Mouse (Mus musculus): ENCODE data around the gene Grm4. TPM values are rescaled to one million over a fixed set of nuclear protein-coding genes. Genes with fewer than 3 reads are reported as not detected.

Gene Grm4
- polyA plus RNA-seq, 1 experiment from 2014 or later = 0.19 TPM

- Histone ChIP-seq H3K4me3 (replicated peaks; ENCODE audit: low read length) (no peak overlapping the region), H3K4me1 (ENCODE audit: control insufficient read depth, insufficient read depth, low read length) (peaks cover 5% of the 10 kb centered on the region; the same call in 1 of the 2 replicates), H3K36me3 (ENCODE audit: control insufficient read depth, insufficient read depth, low read length) (no peaks in the 10 kb centered on the region), H3K27ac (ENCODE audit: low read length) (no peak overlapping the region), H3K9me3 (replicated peaks; ENCODE audit: control insufficient read depth, low read length) (no peaks in the 10 kb centered on the region), H3K4me2 (ENCODE audit: low read depth, low read length) (no peak overlapping the region), H3K27me3 (ENCODE audit: control insufficient read depth, insufficient read depth, low read length) (peaks cover 21% of the 10 kb centered on the region), H3K9ac (ENCODE audit: low read length) (no peak overlapping the region)
- 56% methylated on average over 31 of the region's 31 CpGs for WGBS
- no peak for ATAC-seq (ENCODE audit: insufficient read depth, low FRiP score)
These were observed 18.3 kb downstream of the Grm4 start for GRCm38 (mm10) chr17:27502736-27503445.

GRCm38 (mm10) chr17:27502288-27502687 is 18.9 kb downstream of the Grm4 start:
- peak overlapping the region; percentile 24; the same call in 1 of the 2 replicates for H3K4me2 ChIP-seq (ENCODE audit: low read depth, low read length)
- no peak overlapping the region for H3K27ac ChIP-seq (ENCODE audit: low read length)
- peaks cover 21% of the 10 kb centered on the region for H3K27me3 ChIP-seq (ENCODE audit: control insufficient read depth, insufficient read depth, low read length)
- H3K4me1 ChIP-seq (ENCODE audit: control insufficient read depth, insufficient read depth, low read length) = peaks cover 5% of the 10 kb centered on the region; the same call in 1 of the 2 replicates
- H3K9ac ChIP-seq (ENCODE audit: low read length) = no peak overlapping the region
- WGBS = 31% methylated on average over 14 of the region's 14 CpGs
- no peak overlapping the region for H3K4me3 ChIP-seq (replicated peaks; ENCODE audit: low read length)
- no peak for ATAC-seq (ENCODE audit: insufficient read depth, low FRiP score)
- no peaks in the 10 kb centered on the region for H3K36me3 ChIP-seq (ENCODE audit: control insufficient read depth, insufficient read depth, low read length)
- no peaks in the 10 kb centered on the region for H3K9me3 ChIP-seq (replicated peaks; ENCODE audit: control insufficient read depth, low read length)

- Histone ChIP-seq H3K4me3 (replicated peaks; ENCODE audit: low read length) (no peak overlapping the region), H3K36me3 (ENCODE audit: control insufficient read depth, insufficient read depth, low read length) (no peaks in the 10 kb centered on the region), H3K9me3 (replicated peaks; ENCODE audit: control insufficient read depth, low read length) (no peaks in the 10 kb centered on the region), H3K9ac (ENCODE audit: low read length) (no peak overlapping the region), H3K27ac (ENCODE audit: low read length) (no peak overlapping the region), H3K4me1 (ENCODE audit: control insufficient read depth, insufficient read depth, low read length) (peaks cover 5% of the 10 kb centered on the region; the same call in 1 of the 2 replicates), H3K27me3 (ENCODE audit: control insufficient read depth, insufficient read depth, low read length) (peaks cover 18% of the 10 kb centered on the region), H3K4me2 (ENCODE audit: low read depth, low read length) (peak overlapping the region; percentile 24)
- ATAC-seq (ENCODE audit: insufficient read depth, low FRiP score) = no peak
- WGBS = 13% methylated on average over 18 of the region's 18 CpGs
These were observed 19.6 kb downstream of the Grm4 start for GRCm38 (mm10) chr17:27501331-27502251.

GRCm38 (mm10) chr17:27500811-27501210 is 20.4 kb downstream of the Grm4 start:
- Histone ChIP-seq H3K4me1 (ENCODE audit: control insufficient read depth, insufficient read depth, low read length) (peaks cover 3% of the 10 kb centered on the region; the same call in 1 of the 2 replicates), H3K36me3 (ENCODE audit: control insufficient read depth, insufficient read depth, low read length) (no peaks in the 10 kb centered on the region), H3K4me2 (ENCODE audit: low read depth, low read length) (no peak overlapping the region), H3K9ac (ENCODE audit: low read length) (no peak overlapping the region), H3K27me3 (ENCODE audit: control insufficient read depth, insufficient read depth, low read length) (peaks cover 14% of the 10 kb centered on the region), H3K27ac (ENCODE audit: low read length) (no peak overlapping the region), H3K4me3 (replicated peaks; ENCODE audit: low read length) (no peak overlapping the region), H3K9me3 (replicated peaks; ENCODE audit: control insufficient read depth, low read length) (no peaks in the 10 kb centered on the region)
- WGBS = 42% methylated on average over 4 of the region's 4 CpGs
- no peak for ATAC-seq (ENCODE audit: insufficient read depth, low FRiP score)

GRCm38 (mm10) chr17:27499080-27499479 is 22.1 kb downstream of the Grm4 start:
- no peak for ATAC-seq (ENCODE audit: insufficient read depth, low FRiP score)
- peaks cover 14% of the 10 kb centered on the region for H3K27me3 ChIP-seq (ENCODE audit: control insufficient read depth, insufficient read depth, low read length)
- no peak overlapping the region for H3K4me3 ChIP-seq (replicated peaks; ENCODE audit: low read length)
- 67% methylated on average over 13 of the region's 13 CpGs for WGBS
- no peak overlapping the region for H3K9ac ChIP-seq (ENCODE audit: low read length)
- H3K4me1 ChIP-seq (ENCODE audit: control insufficient read depth, insufficient read depth, low read length) = no peaks in the 10 kb centered on the region
- no peak overlapping the region for H3K27ac ChIP-seq (ENCODE audit: low read length)
- no peaks in the 10 kb centered on the region for H3K36me3 ChIP-seq (ENCODE audit: control insufficient read depth, insufficient read depth, low read length)
- no peaks in the 10 kb centered on the region for H3K9me3 ChIP-seq (replicated peaks; ENCODE audit: control insufficient read depth, low read length)
- H3K4me2 ChIP-seq (ENCODE audit: low read depth, low read length) = no peak overlapping the region

GRCm38 (mm10) chr17:27497798-27498197 is 23.4 kb downstream of the Grm4 start:
- Histone ChIP-seq H3K4me2 (ENCODE audit: low read depth, low read length) (no peak overlapping the region), H3K9ac (ENCODE audit: low read length) (no peak overlapping the region), H3K4me3 (replicated peaks; ENCODE audit: low read length) (no peak overlapping the region), H3K27ac (ENCODE audit: low read length) (no peak overlapping the region), H3K4me1 (ENCODE audit: control insufficient read depth, insufficient read depth, low read length) (no peaks in the 10 kb centered on the region), H3K27me3 (ENCODE audit: control insufficient read depth, insufficient read depth, low read length) (peaks cover 6% of the 10 kb centered on the region), H3K36me3 (ENCODE audit: control insufficient read depth, insufficient read depth, low read length) (no peaks in the 10 kb centered on the region), H3K9me3 (replicated peaks; ENCODE audit: control insufficient read depth, low read length) (no peaks in the 10 kb centered on the region)
- 69% methylated on average over 5 of the region's 5 CpGs for WGBS
- no peak for ATAC-seq (ENCODE audit: insufficient read depth, low FRiP score)

GRCm38 (mm10) chr17:27495008-27495540 is 26.1 kb downstream of the Grm4 start:
- Histone ChIP-seq H3K9me3 (replicated peaks; ENCODE audit: control insufficient read depth, low read length) (no peaks in the 10 kb centered on the region), H3K4me3 (replicated peaks; ENCODE audit: low read length) (no peak overlapping the region), H3K27ac (ENCODE audit: low read length) (no peak overlapping the region), H3K27me3 (ENCODE audit: control insufficient read depth, insufficient read depth, low read length) (no peaks in the 10 kb centered on the region), H3K4me1 (ENCODE audit: control insufficient read depth, insufficient read depth, low read length) (no peaks in the 10 kb centered on the region), H3K4me2 (ENCODE audit: low read depth, low read length) (no peak overlapping the region), H3K9ac (ENCODE audit: low read length) (no peak overlapping the region), H3K36me3 (ENCODE audit: control insufficient read depth, insufficient read depth, low read length) (no peaks in the 10 kb centered on the region)
- WGBS = 74% methylated on average over 7 of the region's 7 CpGs
- ATAC-seq (ENCODE audit: insufficient read depth, low FRiP score) = no peak

- H3K36me3 ChIP-seq (ENCODE audit: control insufficient read depth, insufficient read depth, low read length) = no peaks in the 10 kb centered on the region
- H3K27me3 ChIP-seq (ENCODE audit: control insufficient read depth, insufficient read depth, low read length) = no peaks in the 10 kb centered on the region
- WGBS = 45% methylated on average over 8 of the region's 8 CpGs
- H3K4me1 ChIP-seq (ENCODE audit: control insufficient read depth, insufficient read depth, low read length) = no peaks in the 10 kb centered on the region
- no peak for ATAC-seq (ENCODE audit: insufficient read depth, low FRiP score)
- H3K9ac ChIP-seq (ENCODE audit: low read length) = no peak overlapping the region
- H3K9me3 ChIP-seq (replicated peaks; ENCODE audit: control insufficient read depth, low read length) = no peaks in the 10 kb centered on the region
- no peak overlapping the region for H3K27ac ChIP-seq (ENCODE audit: low read length)
- no peak overlapping the region for H3K4me2 ChIP-seq (ENCODE audit: low read depth, low read length)
- H3K4me3 ChIP-seq (replicated peaks; ENCODE audit: low read length) = no peak overlapping the region
These were observed 27.2 kb downstream of the Grm4 start for GRCm38 (mm10) chr17:27493969-27494368.

GRCm38 (mm10) chr17:27493389-27493788 is 27.8 kb downstream of the Grm4 start:
- no peaks in the 10 kb centered on the region for H3K27me3 ChIP-seq (ENCODE audit: control insufficient read depth, insufficient read depth, low read length)
- H3K9ac ChIP-seq (ENCODE audit: low read length) = no peak overlapping the region
- 81% methylated on average over 4 of the region's 4 CpGs for WGBS
- no peak overlapping the region for H3K4me3 ChIP-seq (replicated peaks; ENCODE audit: low read length)
- no peaks in the 10 kb centered on the region for H3K36me3 ChIP-seq (ENCODE audit: control insufficient read depth, insufficient read depth, low read length)
- H3K4me2 ChIP-seq (ENCODE audit: low read depth, low read length) = no peak overlapping the region
- no peak overlapping the region for H3K27ac ChIP-seq (ENCODE audit: low read length)
- ATAC-seq (ENCODE audit: insufficient read depth, low FRiP score) = no peak
- H3K9me3 ChIP-seq (replicated peaks; ENCODE audit: control insufficient read depth, low read length) = no peaks in the 10 kb centered on the region
- H3K4me1 ChIP-seq (ENCODE audit: control insufficient read depth, insufficient read depth, low read length) = no peaks in the 10 kb centered on the region
